Mouse (Mus musculus) lung, embryonic 15.5 days (tissue): ENCODE results near the gene Acsl3. TPM values are rescaled to one million over a fixed set of nuclear protein-coding genes. Genes with fewer than 3 reads are reported as not detected.

Experiments
- ATAC-seq: fragments of 200-750 bp; cut with Nextera tagmentation; 2 replicates; pipeline ENCODE4 v1.8.0; 2017; ENCODE audit warnings: moderate number of reproducible peaks, borderline replicate concordance; ENCODE audit not compliant: low FRiP score, low TSS enrichment; ENCODE audit errors: extremely low read depth
- H3K27ac ChIP-seq: fragments of 300-500 bp; sonication (generic); 2 replicates; pipeline ENCODE4 v1.5.1; 2015; ENCODE audit warnings: moderate library complexity, mild to moderate bottlenecking, inconsistent platforms
- H3K27me3 ChIP-seq: fragments of 300-500 bp; sonication (generic); 2 replicates; pipeline ENCODE4 v1.6.1; 2015; ENCODE audit warnings: inconsistent platforms
- H3K36me3 ChIP-seq: fragments of 300-500 bp; sonication (generic); 2 replicates; pipeline ENCODE4 v1.6.1; 2015; ENCODE audit warnings: inconsistent platforms
- H3K4me1 ChIP-seq: fragments of 300-500 bp; sonication (generic); 2 replicates; pipeline ENCODE4 v1.6.1; 2015; ENCODE audit warnings: inconsistent platforms
- H3K4me2 ChIP-seq: fragments of 300-500 bp; sonication (generic); 2 replicates; pipeline ENCODE4 v1.6.1; 2015; ENCODE audit warnings: inconsistent platforms, mild to moderate bottlenecking, moderate library complexity
- H3K4me3 ChIP-seq: fragments of 300-500 bp; sonication (generic); 2 replicates; pipeline ENCODE4 v1.5.1; 2015; ENCODE audit warnings: mild to moderate bottlenecking, inconsistent platforms
- H3K9ac ChIP-seq: fragments of 300-500 bp; sonication (generic); 2 replicates; pipeline ENCODE4 v1.6.1; 2015; ENCODE audit warnings: inconsistent platforms
- H3K9me3 ChIP-seq: fragments of 300-500 bp; sonication (generic); 2 replicates; pipeline ENCODE4 v1.6.1; 2016; ENCODE audit warnings: inconsistent platforms
- WGBS: fragments of 180-500 bp; shearing (Covaris S2); methylation state at CpG from one replicate; pipeline ENCODE4 v1.1.7; 2015; 5-methylcytosine and 5-hydroxymethylcytosine counted together
- polyA plus RNA-seq: library from polyadenylated mRNA; unstranded; fragments of >200 nt; fragmentation: Nextera tagmentation; extraction: Ambion mirVana; gene quantifications from 2 replicates; pipeline ENCODE4 v1.2.1, GENCODE M21; 2015

The Acsl3 gene
- polyA plus RNA-seq, 1 experiment from 2014 or later, result 46.3 TPM

DNA sequence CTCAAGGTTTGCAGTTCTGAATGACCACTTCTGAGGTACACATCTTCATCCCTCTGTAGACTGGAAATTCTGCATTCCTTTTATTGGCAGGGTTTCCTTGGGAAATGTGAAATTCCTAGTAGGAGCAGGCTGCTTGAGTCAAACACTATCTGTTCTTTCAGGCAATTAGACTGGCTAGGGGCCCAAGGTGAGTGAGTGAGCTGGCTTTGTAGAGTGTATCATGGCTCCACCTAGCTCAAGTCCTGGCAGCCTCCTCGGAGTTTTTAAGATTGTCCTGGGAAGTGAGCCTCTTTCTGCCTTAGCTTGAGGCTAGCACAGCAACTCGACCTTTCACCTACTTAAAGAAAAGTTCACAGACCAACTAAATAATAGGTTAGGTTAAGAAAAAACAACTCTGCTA, 1.2 kb upstream of the Acsl3 start:
- no peaks in the 10 kb centered on the region for H3K9me3 ChIP-seq
- H3K36me3 ChIP-seq, result no peaks in the 10 kb centered on the region
- no peak overlapping the region for H3K9ac ChIP-seq
- WGBS, result 11% methylated on average over 2 of the region's 2 CpGs
- H3K27me3 ChIP-seq, result no peaks in the 10 kb centered on the region
- H3K4me2 ChIP-seq, result no peak overlapping the region
- no peak overlapping the region for H3K4me3 ChIP-seq
- no peak for ATAC-seq
- peak overlapping the region; percentile 83 for H3K27ac ChIP-seq
- H3K4me1 ChIP-seq, result peaks cover 25% of the 10 kb centered on the region

DNA sequence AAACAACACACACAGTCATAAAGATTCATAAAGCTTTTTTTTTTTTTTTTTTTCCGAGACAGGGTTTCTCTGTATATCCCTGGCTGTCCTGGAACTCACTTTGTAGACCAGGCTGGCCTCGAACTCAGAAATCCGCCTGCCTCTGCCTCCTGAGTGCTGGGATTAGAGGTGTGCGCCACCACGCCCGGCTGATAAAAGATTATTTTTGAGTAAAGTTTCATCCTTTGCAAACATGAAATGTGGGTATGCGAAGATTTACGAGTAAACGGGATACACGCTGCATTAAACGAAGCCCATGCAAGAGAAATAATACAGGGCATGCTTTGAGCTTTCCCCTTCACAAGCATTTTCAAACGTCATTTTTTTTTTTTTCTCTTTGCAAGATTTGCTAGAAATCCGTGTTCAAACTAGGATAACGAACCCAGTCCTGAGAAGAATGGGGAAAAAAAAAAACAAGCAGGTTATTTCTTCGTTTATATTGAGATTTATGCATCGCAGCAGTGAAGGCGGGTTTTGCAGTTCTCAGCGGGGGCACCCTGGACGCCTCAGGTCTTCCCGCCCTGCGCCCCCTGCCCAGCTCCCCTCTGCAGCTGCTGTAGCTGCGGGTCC, 500 bp upstream of the Acsl3 start:
- ATAC-seq, result no peak
- H3K36me3 ChIP-seq, result no peaks in the 10 kb centered on the region
- H3K9ac ChIP-seq, result peak overlapping the region; percentile 53
- H3K4me2 ChIP-seq, result peak overlapping the region; percentile 80
- no peaks in the 10 kb centered on the region for H3K9me3 ChIP-seq
- peaks cover 25% of the 10 kb centered on the region for H3K4me1 ChIP-seq
- H3K4me3 ChIP-seq, result peak overlapping the region; percentile 97
- H3K27me3 ChIP-seq, result no peaks in the 10 kb centered on the region
- 26% methylated on average over 22 of the region's 22 CpGs for WGBS
- H3K27ac ChIP-seq, result peak overlapping the region; percentile 83

DNA sequence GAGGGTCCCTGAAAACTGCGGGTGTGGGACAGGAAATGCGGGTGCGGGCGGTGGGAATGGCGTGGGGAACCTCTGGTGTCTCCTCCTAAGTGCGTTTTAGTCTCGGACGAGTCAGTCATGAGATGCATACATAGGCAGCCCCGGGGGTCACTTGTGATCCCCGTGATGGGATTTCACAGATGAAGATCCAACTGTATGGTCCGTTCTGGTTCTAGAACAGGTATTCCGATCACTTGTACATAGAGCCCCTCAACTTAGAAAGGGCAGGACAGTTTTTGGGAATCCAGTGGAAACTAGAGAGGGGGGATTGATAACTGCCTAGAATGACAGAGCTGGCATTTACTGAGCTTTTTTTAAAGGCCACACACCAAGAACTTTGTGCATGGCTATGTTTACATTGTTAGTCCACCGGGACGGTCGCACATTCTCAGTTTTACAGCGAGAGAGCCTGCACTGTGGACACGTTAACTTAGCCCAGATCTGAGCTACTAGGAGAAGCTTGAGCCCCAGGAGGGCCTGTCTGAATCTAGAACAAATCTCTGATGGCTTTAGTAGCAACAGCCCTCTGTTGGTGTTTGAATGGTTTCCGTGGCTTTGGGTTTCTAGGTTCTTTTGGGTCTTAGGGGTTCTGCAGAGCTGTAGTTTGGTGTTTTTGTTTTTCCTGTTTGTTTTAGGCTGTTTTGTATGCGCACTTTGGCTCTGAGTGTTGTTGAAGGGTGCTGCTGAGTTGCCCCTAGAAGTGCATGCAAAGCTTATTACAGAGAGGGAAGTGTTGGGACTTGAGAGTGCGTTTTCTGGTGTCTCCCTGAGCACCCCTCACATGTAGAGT, 1.0 kb downstream of the Acsl3 start:
- H3K4me3 ChIP-seq, result peak overlapping the region; percentile 97
- under 1% methylated on average over 20 of the region's 20 CpGs for WGBS
- H3K36me3 ChIP-seq, result no peaks in the 10 kb centered on the region
- H3K9me3 ChIP-seq, result no peaks in the 10 kb centered on the region
- H3K27ac ChIP-seq, result peak overlapping the region; percentile 97
- peaks cover 25% of the 10 kb centered on the region for H3K4me1 ChIP-seq
- peak overlapping the region; percentile 94 for H3K9ac ChIP-seq
- no peaks in the 10 kb centered on the region for H3K27me3 ChIP-seq
- H3K4me2 ChIP-seq, result peak overlapping the region; percentile 80
- no peak for ATAC-seq

DNA sequence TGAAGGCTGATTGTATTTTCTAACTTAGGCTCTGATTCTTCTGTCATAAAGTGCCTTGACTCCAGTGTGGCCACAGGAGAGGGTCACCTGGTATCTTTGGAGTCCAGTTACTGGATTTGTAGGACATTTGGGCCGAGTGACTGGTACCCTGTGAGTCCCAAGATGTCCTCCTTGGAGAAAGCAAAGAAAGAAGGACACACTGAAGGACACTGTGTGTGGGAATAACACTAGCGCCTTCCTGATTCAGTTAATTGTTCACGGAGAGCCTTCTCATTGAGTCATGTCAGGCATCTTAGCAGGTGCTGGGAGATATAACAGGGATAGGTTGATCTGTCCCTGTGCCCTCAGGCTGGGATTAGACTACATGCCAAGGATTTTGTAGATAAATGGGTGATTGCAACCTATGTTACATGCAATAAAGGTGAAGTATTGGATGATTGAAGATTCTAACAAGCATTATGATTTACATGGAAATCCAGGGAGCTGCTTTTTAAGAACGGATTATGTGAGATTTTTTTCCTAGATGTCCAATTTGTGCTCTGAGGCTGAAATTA, 1.7 kb downstream of the Acsl3 start:
- Histone ChIP-seq H3K27me3 (no peaks in the 10 kb centered on the region), H3K4me1 (peaks cover 25% of the 10 kb centered on the region), H3K4me2 (peak overlapping the region; percentile 80), H3K9me3 (no peaks in the 10 kb centered on the region), H3K9ac (peak overlapping the region; percentile 94), H3K4me3 (peak overlapping the region; percentile 97), H3K27ac (no peak overlapping the region), H3K36me3 (0 out of 2 replicates have a peak, but pooled peaks cover 2% of the 10 kb centered on the region)
- WGBS, result 32% methylated on average over 4 of the region's 4 CpGs
- ATAC-seq, result no peak

DNA sequence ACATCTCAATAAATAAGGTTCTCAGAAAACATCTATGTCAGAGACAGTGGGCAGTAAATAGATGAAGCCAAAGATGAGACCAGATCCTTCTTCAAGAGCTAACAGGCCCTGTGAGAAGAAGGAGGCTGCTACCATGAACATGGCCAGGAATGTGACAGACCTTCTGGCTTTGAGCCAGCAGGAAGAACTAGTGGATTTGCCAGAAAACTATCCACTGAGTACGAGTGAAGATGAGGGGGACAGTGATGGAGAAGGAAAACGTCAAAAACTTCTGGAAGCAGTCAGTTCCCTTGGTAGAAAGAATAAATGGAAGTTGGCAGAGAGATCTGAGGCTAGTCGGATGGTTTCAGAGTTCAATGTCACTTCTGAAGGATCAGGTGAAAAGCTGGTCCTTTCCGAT, 6.7 kb downstream of the Acsl3 start:
- no peak overlapping the region for H3K4me2 ChIP-seq

DNA sequence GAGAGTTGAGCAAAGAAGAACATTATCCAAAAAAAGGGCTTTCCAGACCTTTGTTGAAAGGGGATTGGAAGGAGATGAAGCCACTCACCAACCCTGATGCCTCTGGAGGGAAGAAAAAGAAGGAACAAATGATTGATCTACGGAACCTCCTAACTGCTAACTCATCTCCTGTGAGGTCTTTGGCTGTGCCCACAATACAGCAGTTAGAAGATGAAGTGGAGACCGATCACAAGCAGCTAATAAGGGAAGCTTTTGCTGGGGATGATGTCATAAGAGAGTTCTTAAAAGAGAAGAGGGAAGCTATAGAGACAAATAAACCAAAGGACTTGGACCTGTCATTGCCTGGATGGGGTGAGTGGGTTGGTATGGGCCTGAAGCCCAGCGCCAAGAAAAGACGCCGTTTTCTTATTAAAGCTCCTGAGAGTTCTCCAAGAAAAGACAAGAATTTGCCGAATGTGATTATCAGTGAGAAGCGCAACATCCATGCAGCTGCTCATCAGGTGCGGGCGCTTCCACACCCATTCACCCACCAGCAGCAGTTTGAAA, 8.4 kb downstream of the Acsl3 start:
- no peaks in the 10 kb centered on the region for H3K9me3 ChIP-seq
- H3K36me3 ChIP-seq, result peaks cover 31% of the 10 kb centered on the region
- ATAC-seq, result no peak
- 95% methylated on average over 9 of the region's 9 CpGs for WGBS
- no peak overlapping the region for H3K4me3 ChIP-seq
- H3K9ac ChIP-seq, result no peak overlapping the region
- no peak overlapping the region for H3K27ac ChIP-seq
- H3K4me1 ChIP-seq, result no peaks in the 10 kb centered on the region
- no peaks in the 10 kb centered on the region for H3K27me3 ChIP-seq
- no peak overlapping the region for H3K4me2 ChIP-seq

More for the DNA sequence above, 6.7 kb downstream of the Acsl3 start:
- H3K4me3 ChIP-seq, result no peak overlapping the region
- H3K36me3 ChIP-seq, result peaks cover 31% of the 10 kb centered on the region
- peaks cover 12% of the 10 kb centered on the region for H3K4me1 ChIP-seq
- no peak for ATAC-seq
- H3K27ac ChIP-seq, result no peak overlapping the region
- WGBS, result 57% methylated on average over 4 of the region's 4 CpGs
- no peaks in the 10 kb centered on the region for H3K9me3 ChIP-seq
- no peak overlapping the region for H3K9ac ChIP-seq
- no peaks in the 10 kb centered on the region for H3K27me3 ChIP-seq

DNA sequence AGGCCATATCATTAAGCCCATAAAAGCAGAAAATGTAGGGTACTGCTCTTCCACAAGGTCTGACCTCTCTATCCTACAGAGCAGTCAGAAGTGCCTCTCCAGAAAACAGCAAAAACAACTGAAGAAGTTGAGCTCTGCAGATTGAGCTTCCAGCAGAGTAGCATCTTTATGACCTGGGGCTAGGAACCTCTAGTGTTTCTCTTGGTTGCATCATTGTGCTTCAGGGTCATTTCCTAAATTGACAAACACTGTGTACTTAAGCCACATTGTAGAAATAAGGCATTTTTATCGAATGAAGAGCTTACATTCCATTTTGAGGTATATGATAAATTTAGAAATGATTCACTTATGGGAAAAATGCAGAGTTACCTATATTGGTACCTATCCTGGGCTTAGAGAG, 9.0 kb downstream of the Acsl3 start:
- Histone ChIP-seq H3K4me3 (no peak overlapping the region), H3K9ac (no peak overlapping the region), H3K4me2 (no peak overlapping the region), H3K36me3 (peaks cover 31% of the 10 kb centered on the region), H3K27ac (no peak overlapping the region), H3K27me3 (no peaks in the 10 kb centered on the region), H3K4me1 (no peaks in the 10 kb centered on the region), H3K9me3 (no peaks in the 10 kb centered on the region)
- WGBS, result 86% methylated on average over 1 of the region's 1 CpGs
- no peak for ATAC-seq

DNA sequence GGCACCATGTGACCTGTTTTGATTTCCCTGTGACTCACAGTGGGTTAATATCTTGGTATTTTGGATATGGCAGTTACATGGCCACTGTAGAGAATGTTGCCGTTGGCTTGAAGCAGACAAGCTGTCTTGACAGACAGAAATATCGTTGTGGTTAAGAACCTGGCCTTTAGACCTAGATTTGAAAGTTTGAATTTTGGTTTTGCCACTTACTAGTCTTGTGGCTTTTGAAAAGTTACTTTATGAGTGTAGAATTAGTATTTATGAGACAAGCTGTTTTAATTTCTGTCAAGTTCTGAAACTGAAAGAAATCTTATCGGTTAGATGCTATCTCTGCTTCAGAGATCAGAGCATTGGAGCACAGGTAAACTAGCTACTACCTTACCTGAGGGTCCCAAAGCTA, 24.7 kb downstream of the Acsl3 start:
- H3K27ac ChIP-seq, result no peak overlapping the region
- ATAC-seq, result no peak
- WGBS, result 83% methylated on average over 3 of the region's 3 CpGs
- no peak overlapping the region for H3K4me3 ChIP-seq
- H3K4me2 ChIP-seq, result no peak overlapping the region
- no peaks in the 10 kb centered on the region for H3K36me3 ChIP-seq
- no peaks in the 10 kb centered on the region for H3K4me1 ChIP-seq
- H3K9me3 ChIP-seq, result no peaks in the 10 kb centered on the region
- no peak overlapping the region for H3K9ac ChIP-seq
- no peaks in the 10 kb centered on the region for H3K27me3 ChIP-seq

DNA sequence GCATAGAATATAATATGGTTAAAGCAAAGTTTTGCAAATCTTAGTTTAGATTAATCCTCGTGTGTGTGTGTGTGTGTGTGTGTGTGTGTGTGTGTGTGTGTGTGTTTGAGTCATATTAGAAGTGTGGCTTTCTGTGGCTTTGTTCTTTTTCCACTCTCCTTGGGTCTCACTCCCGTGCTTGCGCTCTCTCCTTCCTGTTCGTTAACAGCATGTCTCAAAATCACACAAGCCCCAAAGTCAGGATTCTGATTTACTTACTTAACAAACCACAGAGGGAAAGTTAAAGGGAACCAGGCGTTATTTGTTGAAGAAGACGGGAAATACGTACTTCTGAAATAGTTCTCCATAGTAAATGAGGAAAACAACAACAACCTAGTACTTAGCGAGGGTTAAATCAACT, 26.5 kb downstream of the Acsl3 start:
- no peak overlapping the region for H3K27ac ChIP-seq
- ATAC-seq, result no peak
- no peaks in the 10 kb centered on the region for H3K27me3 ChIP-seq
- H3K4me3 ChIP-seq, result no peak overlapping the region
- no peak overlapping the region for H3K9ac ChIP-seq
- no peak overlapping the region for H3K4me2 ChIP-seq
- H3K9me3 ChIP-seq, result no peaks in the 10 kb centered on the region
- 84% methylated on average over 8 of the region's 8 CpGs for WGBS
- no peaks in the 10 kb centered on the region; the same call in 1 of the 2 replicates for H3K36me3 ChIP-seq
- no peaks in the 10 kb centered on the region for H3K4me1 ChIP-seq

DNA sequence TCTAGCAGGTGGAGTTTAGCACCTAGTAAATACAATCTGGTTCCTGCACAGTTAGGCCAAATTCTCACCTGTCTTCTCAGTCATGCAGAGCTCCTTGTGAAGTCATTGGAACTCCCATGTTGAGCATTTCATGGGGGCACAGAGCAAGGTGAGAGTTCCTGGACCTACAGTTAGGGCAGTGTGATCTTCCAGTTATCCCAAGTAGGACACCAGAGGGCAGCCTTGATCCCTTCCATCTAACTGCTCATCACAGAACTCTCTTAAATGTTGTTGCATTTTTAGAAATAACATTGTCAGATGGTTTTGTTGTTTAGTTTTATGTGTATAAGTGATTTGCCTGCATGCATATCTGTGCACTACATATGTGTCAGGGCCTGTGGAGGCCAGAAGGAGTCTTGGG, 29.2 kb downstream of the Acsl3 start:
- Histone ChIP-seq H3K9ac (no peak overlapping the region), H3K9me3 (no peaks in the 10 kb centered on the region), H3K27ac (no peak overlapping the region), H3K4me1 (no peaks in the 10 kb centered on the region), H3K27me3 (no peaks in the 10 kb centered on the region), H3K36me3 (peaks cover 5% of the 10 kb centered on the region), H3K4me2 (no peak overlapping the region), H3K4me3 (no peak overlapping the region)
- no peak for ATAC-seq

DNA sequence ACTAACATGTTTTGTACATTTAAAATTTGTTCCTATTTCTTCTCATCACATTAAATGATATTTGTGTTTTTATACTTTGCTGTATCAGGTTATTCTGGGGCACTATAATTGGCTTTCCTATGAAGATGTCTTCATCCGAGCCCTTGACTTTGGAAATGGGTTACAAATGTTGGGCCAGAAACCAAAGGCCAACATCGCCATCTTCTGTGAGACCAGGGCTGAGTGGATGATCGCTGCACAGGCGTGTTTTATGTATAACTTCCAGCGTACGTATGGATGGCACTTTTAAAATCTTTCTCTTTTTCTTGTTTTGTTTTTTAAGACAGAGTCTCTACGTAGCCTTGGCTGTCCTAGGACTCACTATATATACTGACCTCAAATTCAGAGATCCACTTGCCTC, 30.5 kb downstream of the Acsl3 start:
- WGBS, result 79% methylated on average over 7 of the region's 7 CpGs
- no peak overlapping the region for H3K4me2 ChIP-seq
- ATAC-seq, result no peak
- no peak overlapping the region for H3K9ac ChIP-seq
- H3K4me1 ChIP-seq, result no peaks in the 10 kb centered on the region
- no peak overlapping the region for H3K27ac ChIP-seq
- H3K27me3 ChIP-seq, result no peaks in the 10 kb centered on the region
- no peak overlapping the region for H3K4me3 ChIP-seq
- H3K9me3 ChIP-seq, result no peaks in the 10 kb centered on the region
- H3K36me3 ChIP-seq, result peaks cover 12% of the 10 kb centered on the region
